Mouse (Mus musculus) C2C12 (cell line): ENCODE measurements around the gene Slc22a16.
"Not testable (repeated sequence)": the region's sequence is repeated elsewhere in the genome, so short reads cannot be mapped to it uniquely, and the experiment has no call there.

Experiments
- CEBPB ChIP-seq: IDR thresholded peaks from one replicate; pipeline ENCODE4 v1.6.1; 2011; ENCODE audit warnings: low read depth, mild to moderate bottlenecking, control low read depth, moderate library complexity
- CTCF ChIP-seq: IDR thresholded peaks from one replicate; pipeline ENCODE4 v1.5.1; 2011; ENCODE audit not compliant: control insufficient read depth, insufficient read depth, insufficient read length
- MAX ChIP-seq: IDR thresholded peaks from one replicate; pipeline ENCODE4 v1.6.1; 2011; ENCODE audit warnings: mild to moderate bottlenecking, control low read depth
- MYOD1 ChIP-seq: IDR thresholded peaks from one replicate; pipeline ENCODE4 v1.6.1; 2011; ENCODE audit warnings: low read depth; ENCODE audit not compliant: control insufficient read depth, insufficient read length

DNA sequence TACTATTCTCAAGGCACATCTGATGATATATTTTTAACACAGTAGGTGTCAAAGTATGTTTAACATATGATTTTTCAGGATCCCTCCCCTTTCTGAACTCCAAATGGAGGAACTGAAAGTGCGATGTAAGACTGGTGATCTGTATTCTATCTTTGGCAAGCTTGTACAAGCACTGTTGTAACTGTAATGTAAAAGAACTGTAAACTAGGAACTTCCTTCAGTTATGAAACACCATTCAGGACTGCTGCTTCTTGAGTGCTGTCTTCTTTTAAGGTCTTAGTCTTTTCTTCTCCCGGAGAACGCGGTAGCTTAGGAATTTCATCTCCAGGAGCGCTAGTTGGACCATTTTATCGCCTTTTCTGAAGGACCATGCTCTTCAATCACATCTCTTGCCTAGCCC is 4.4 kb upstream of the Slc22a16 start:
- TF ChIP-seq MYOD1, CEBPB, CTCF, MAX: not testable (repeated sequence)
